Mouse (Mus musculus): ENCODE data around the gene Casz1.

Gene Casz1

DNA sequence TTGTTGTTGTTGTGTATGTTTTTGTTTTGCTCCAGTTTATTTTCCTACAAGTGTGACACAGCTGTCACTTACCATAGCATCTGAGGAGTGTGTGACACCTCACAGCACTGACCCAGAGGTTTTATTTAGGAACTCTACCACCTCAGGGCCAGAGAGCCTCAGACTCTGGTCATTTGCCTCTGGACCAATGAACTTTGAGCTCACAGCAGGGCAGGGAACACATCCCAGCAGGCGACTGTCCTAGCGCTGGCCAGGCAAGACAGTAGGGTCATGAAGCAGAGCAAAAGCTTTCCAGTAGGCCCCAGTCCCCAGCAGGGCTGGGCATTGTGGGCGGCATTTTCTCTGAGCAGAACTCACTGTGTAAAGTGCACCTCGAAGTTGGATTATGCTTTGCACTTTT, 1.2 kb upstream of the Casz1 start:
- no peak for DNase-seq (ENCODE audit: low read depth)

DNA sequence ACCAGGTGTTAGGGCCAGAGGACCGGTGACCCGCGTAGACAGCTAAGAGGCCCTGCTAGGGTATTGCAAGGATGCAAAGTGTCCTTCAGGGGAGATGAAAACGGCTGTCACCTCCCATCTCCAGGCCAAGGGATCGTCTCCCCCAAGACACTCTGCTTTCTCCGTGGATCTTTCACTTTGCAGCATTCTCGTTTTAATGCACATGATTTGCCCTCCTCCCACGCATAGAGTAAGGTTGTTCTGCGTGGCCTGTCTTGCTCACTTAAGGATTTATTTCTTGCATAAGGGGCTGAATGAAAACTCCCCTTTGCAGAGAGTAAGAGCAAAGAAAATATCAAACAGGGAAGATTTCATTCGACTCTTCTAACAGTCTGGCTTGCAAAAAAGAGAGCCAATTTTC, 593 bp upstream of the Casz1 start:
- DNase-seq (ENCODE audit: low read depth) = no peak

- DNase-seq (ENCODE audit: low read depth) = no peak
These were observed 541 bp downstream of the Casz1 start for GRCm38 (mm10) chr4:148804780-148805160.

GRCm38 (mm10) chr4:148805161-148805810, 1.1 kb downstream of the Casz1 start:
- DNase-seq (ENCODE audit: low read depth) = no peak

- no peak for DNase-seq (ENCODE audit: low read depth)
These were observed 1.9 kb downstream of the Casz1 start for GRCm38 (mm10) chr4:148805811-148806747.

DNA sequence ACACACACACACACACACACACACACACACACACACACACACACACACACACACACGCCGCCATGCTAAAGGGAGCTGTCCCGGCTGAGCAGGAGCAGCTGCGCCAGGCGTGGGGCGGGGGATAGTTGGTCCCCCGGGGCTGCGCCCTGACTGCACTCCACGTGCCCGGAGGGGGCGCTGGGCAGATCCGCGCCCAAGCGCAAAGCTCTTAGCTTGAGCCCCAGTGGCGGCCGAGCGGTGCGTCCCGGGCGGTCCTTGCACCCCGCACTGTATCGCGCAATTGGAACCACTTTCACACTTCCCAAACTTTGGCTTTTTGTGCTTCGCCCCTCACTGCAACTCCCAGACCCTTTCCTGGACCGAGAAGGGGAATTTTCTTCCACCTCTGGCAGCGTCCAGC, 2.6 kb downstream of the Casz1 start:
- DNase-seq (ENCODE audit: low read depth) = no peak

- DNase-seq (ENCODE audit: low read depth) = no peak
These were observed 3.2 kb downstream of the Casz1 start for GRCm38 (mm10) chr4:148807397-148807796.

DNA sequence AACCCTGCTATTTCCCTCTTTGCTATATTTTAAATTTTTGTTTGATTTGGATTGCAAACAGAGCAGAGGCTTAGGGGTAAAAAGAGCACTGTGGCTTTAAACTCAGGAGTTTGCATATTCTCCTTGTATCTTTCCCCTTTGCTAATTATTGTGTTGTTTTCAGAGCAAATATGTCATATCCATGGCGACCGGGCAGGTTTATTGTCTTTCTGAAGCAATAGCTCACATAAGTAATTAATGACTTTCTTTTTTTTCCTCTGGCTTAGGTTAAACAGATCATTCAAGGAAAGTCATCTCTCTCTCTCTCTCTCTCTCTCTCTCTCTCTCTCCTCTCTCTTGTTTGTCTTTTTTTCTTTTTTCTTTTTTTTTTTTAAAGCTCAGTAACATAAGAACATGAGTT, 4.6 kb downstream of the Casz1 start:
- no peak for DNase-seq (ENCODE audit: low read depth)

DNA sequence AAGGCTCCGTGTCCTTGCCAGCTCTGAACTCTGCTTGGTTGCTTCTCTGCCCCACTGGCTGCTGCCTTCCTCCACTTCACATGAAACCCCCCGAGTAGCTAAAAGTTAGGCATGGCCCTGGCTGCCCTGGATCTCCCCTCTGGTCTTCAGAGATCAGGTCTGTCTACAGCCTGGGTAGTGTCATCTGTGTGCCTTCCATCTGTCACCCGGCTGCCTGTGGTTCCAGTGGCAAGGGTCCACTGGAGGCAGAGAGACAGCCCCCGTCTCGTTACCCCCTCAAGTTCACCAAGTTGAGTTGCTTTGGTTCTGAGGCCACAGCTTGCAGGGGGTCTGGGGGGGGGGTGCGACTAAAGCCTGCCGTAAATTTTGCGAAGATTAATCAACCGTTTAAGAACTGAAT, 6.5 kb downstream of the Casz1 start:
- DNase-seq (ENCODE audit: low read depth) = no peak

DNA sequence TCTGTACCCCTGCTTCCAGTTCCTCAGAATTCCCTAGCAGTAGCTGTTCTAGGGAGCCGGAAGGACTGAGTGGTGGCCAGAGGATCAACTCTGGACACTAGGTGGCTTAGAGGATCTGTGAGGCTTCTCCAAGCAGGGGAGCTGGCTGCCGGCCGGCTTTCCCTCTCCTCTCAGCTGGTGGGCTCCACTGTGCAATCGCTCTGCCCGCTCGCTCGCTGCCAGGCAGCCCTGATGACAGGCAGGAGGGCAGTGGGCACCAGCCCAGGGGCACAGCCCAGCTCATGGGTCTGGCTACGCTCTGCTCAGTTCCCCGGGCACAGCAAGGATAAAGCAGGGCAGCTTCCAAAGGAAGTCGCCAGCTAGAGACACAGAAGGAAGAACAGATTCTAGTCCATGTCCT, 7.7 kb downstream of the Casz1 start:
- no peak for DNase-seq (ENCODE audit: low read depth)

DNA sequence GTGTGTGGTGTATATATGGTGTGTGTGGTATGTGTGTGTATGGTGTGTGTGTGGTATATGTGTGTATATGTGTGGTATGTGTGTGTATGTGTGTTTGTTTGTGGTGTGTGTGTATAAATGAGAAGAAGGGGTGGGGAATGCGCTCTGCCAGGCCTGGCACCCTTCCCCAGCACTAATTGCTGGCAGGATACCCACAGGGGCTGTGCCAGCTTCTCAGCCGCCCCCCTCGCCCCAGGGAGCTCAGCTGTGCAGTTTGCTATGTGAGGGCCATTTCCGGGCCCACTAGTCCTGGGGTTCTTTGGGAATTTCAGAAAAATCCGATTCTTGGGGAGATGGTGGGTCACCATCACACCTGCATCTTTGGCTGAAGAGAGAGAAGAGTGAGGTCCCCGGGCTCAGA, 9.0 kb downstream of the Casz1 start:
- no peak for DNase-seq (ENCODE audit: low read depth)

GRCm38 (mm10) chr4:148816556-148816955, 12.3 kb downstream of the Casz1 start:
- DNase-seq (ENCODE audit: low read depth) = no peak

DNA sequence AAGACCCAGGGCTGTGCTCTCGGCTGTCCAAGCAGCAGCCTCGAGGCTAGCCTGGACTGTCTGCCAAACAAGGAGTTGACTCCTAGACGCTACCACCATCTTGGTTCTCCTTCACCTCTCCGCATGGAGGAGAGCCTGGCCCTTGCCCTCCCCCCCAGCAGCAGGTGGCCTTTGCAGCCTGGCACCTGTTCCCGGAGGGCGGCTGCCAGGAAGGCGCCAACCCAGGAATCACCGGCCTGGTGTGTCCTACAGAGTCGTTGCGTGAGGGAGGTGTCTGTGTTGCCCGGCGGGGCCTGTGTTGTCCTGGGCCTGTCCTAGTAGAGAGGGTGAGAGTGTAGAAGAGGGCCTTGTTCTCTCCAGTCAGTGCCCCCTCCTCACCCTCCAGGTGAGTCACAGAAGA, 13.9 kb downstream of the Casz1 start:
- DNase-seq (ENCODE audit: low read depth) = no peak

DNA sequence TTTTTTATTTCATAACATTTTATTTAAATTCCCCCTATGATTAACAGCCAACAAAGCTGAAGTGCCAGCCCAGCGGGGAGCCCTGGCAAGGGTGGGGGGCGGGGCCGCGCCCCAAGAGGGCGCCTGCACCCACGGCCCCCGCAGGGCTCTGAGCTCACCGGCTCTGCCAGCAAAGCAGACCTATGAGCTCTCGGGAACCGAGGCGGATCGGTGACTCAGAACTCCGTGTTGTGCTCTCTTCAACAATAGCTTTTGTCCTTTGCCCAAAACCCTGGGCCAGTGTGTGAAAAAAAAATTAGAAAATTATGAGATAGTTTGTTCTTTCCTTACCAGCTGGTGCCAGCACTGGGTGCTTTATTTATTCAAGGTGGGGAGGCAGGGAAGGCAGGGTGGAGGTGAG, 15.9 kb downstream of the Casz1 start:
- DNase-seq (ENCODE audit: low read depth) = no peak

- no peak for DNase-seq (ENCODE audit: low read depth)
These were observed 19.1 kb downstream of the Casz1 start for GRCm38 (mm10) chr4:148823281-148823680.

- DNase-seq (ENCODE audit: low read depth) = no peak
These were observed 26.1 kb downstream of the Casz1 start for GRCm38 (mm10) chr4:148830350-148830749.

GRCm38 (mm10) chr4:148833245-148833990, 29.2 kb downstream of the Casz1 start:
- no peak for DNase-seq (ENCODE audit: low read depth)

DNA sequence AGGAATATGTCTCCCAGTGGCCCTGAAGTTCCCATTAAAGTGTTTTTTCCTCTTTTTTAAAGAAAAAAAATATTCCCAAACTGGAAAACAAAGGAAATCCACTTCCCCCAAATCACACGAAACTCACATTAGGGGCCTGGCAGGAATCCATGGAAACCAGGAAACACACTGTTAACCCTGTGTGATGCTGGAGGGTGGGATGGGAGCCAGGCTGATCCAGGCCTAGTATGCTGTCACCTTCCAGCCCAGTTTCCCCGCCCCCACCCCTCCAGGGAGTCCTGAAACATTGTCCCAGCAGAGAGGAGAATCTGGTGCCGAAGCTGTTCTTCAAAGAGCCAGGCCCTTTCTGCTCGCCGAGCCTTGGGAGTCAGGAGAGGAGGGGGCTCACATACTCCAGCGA, 32.2 kb downstream of the Casz1 start:
- DNase-seq (ENCODE audit: low read depth) = no peak

- DNase-seq (ENCODE audit: low read depth) = no peak
These were observed 32.8 kb downstream of the Casz1 start for GRCm38 (mm10) chr4:148837046-148837445.

GRCm38 (mm10) chr4:148837644-148838043, 33.4 kb downstream of the Casz1 start:
- DNase-seq (ENCODE audit: low read depth) = no peak

DNA sequence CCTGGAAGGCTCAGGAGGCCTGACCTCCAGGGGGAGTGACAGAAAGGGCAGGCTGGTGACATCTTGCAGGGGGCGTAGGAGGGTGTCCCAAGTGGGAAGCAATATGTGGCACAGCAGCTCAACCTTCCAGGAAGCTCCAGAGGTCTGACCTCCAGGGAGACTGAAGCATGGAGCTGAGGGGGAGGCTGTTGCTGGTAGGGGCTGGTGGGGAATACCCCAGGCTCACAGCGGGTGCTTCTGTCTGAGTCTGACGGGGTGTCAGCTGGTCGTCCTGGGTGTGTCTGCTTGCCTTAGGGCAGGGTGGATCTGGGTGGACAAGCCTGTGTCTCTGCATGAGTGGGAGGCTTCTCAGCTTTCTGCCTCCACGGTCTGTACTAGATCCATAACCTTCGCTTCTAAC, 38.1 kb downstream of the Casz1 start:
- DNase-seq (ENCODE audit: low read depth) = no peak

DNA sequence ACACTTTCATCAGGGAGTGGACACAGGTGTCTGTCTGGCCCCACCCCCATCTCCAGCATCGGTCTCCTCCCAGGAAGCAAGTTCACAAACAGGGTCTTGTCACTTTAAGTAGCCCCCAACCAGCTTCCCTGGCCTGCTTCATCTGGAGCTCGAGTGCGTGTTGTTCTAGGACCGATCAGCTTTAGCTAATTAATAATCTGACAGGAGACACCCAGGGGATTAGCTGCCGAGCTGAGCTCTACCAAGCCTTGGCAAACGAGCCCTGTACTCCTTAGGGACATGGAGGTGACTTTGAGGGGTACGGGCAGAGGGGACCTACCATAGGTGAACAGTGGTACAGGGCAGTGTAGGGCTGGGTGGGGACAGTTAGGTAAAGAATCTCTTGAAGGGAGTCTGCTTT, 40.7 kb downstream of the Casz1 start:
- DNase-seq (ENCODE audit: low read depth) = no peak

DNA sequence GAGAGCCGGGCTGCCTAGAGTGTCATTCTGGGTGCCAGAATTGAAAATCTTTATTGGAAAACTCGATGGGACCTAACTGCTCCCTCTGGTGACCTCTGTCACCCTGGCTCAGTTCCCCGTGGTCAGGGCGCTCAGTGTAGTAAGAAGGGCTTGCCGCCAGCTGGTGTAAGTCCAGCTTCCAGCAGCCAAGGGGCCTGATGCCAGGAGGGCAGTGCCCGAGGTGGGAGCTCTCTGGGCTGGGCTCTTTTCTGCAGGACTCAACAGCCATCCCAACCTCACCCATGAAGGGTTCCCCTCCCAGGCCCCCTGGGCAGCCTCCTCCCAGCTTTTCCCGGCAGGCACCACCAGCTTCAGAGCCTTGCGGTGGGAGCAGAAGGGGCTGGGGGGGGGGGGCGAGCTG, 42.0 kb downstream of the Casz1 start:
- DNase-seq (ENCODE audit: low read depth) = no peak
